Mouse (Mus musculus): ENCODE measurements around the gene Clic4. TPM values are rescaled to one million over a fixed set of nuclear protein-coding genes. Genes with fewer than 3 reads are reported as not detected.
A peak's percentile ranks its signal among the peaks of the same experiment; 100 is the strongest.

Clic4 gene
- polyA plus RNA-seq, 1 experiment from 2014 or later: 110 TPM

- H3K36me3 ChIP-seq (replicated peaks): peaks cover 9% of the 10 kb centered on the region
- H3K27ac ChIP-seq (replicated peaks): no peak overlapping the region
- no peak overlapping the region for H3K9ac ChIP-seq
- no peaks in the 10 kb centered on the region for H3K27me3 ChIP-seq
- H3K4me3 ChIP-seq (replicated peaks): no peak overlapping the region
- no peak overlapping the region for H3K4me2 ChIP-seq
- no peak for ATAC-seq (ENCODE audit: insufficient read depth)
- 0 out of 2 replicates have a peak, but pooled peaks cover 4% of the 10 kb centered on the region for H3K9me3 ChIP-seq (replicated peaks)
- peaks cover 86% of the 10 kb centered on the region for H3K4me1 ChIP-seq (replicated peaks)
- WGBS (ENCODE audit: insufficient replicate concordance): 79% methylated on average over 3 of the region's 3 CpGs
Observed at GRCm38 (mm10) chr4:135244335-135244734, 28.3 kb downstream of the Clic4 start.

- Histone ChIP-seq H3K36me3 (replicated peaks) (peaks cover 15% of the 10 kb centered on the region), H3K4me3 (replicated peaks) (no peak overlapping the region), H3K27me3 (no peaks in the 10 kb centered on the region), H3K9me3 (replicated peaks) (no peaks in the 10 kb centered on the region), H3K4me2 (0 out of 2 replicates have a peak overlapping the region, but pooled peaks have one; percentile 26), H3K9ac (no peak overlapping the region), H3K27ac (replicated peaks) (peak overlapping the region; percentile 54), H3K4me1 (replicated peaks) (peaks cover 93% of the 10 kb centered on the region)
- 39% methylated on average over 7 of the region's 7 CpGs for WGBS (ENCODE audit: insufficient replicate concordance)
- no peak for ATAC-seq (ENCODE audit: insufficient read depth)
Observed at GRCm38 (mm10) chr4:135242913-135243541, 29.6 kb downstream of the Clic4 start.

- no peak overlapping the region for H3K4me3 ChIP-seq (replicated peaks)
- H3K4me2 ChIP-seq: 0 out of 2 replicates have a peak overlapping the region, but pooled peaks have one; percentile 26
- no peak overlapping the region for H3K9ac ChIP-seq
- 54% methylated on average over 5 of the region's 5 CpGs for WGBS (ENCODE audit: insufficient replicate concordance)
- no peak for ATAC-seq (ENCODE audit: insufficient read depth)
- no peaks in the 10 kb centered on the region for H3K27me3 ChIP-seq
- H3K4me1 ChIP-seq (replicated peaks): peaks cover 90% of the 10 kb centered on the region
- peak overlapping the region; percentile 54 for H3K27ac ChIP-seq (replicated peaks)
- H3K36me3 ChIP-seq (replicated peaks): peaks cover 22% of the 10 kb centered on the region
- H3K9me3 ChIP-seq (replicated peaks): no peaks in the 10 kb centered on the region
Observed at GRCm38 (mm10) chr4:135242383-135242782, 30.2 kb downstream of the Clic4 start.

GRCm38 (mm10) chr4:135241669-135242068 lies 30.9 kb downstream of the Clic4 start:
- Histone ChIP-seq H3K4me1 (replicated peaks) (peaks cover 83% of the 10 kb centered on the region), H3K36me3 (replicated peaks) (peaks cover 29% of the 10 kb centered on the region), H3K9me3 (replicated peaks) (no peaks in the 10 kb centered on the region), H3K4me3 (replicated peaks) (no peak overlapping the region), H3K9ac (0 out of 2 replicates have a peak overlapping the region, but pooled peaks have one; percentile 26), H3K27ac (replicated peaks) (peak overlapping the region; percentile 54), H3K27me3 (no peaks in the 10 kb centered on the region), H3K4me2 (peak overlapping the region; percentile 26)
- 15% methylated on average over 5 of the region's 5 CpGs for WGBS (ENCODE audit: insufficient replicate concordance)
- ATAC-seq (ENCODE audit: insufficient read depth): no peak

- Histone ChIP-seq H3K27me3 (no peaks in the 10 kb centered on the region), H3K9ac (no peak overlapping the region), H3K36me3 (replicated peaks) (peaks cover 35% of the 10 kb centered on the region), H3K4me2 (peak overlapping the region; percentile 26), H3K27ac (replicated peaks) (peak overlapping the region; percentile 54), H3K9me3 (replicated peaks) (no peaks in the 10 kb centered on the region), H3K4me1 (replicated peaks) (peaks cover 88% of the 10 kb centered on the region), H3K4me3 (replicated peaks) (no peak overlapping the region)
- WGBS (ENCODE audit: insufficient replicate concordance): 38% methylated on average over 5 of the region's 5 CpGs
- ATAC-seq (ENCODE audit: insufficient read depth): no peak
Observed at GRCm38 (mm10) chr4:135241106-135241505, 31.5 kb downstream of the Clic4 start.

- H3K36me3 ChIP-seq (replicated peaks): peaks cover 42% of the 10 kb centered on the region
- peak overlapping the region; percentile 48 for H3K4me2 ChIP-seq
- no peak overlapping the region for H3K4me3 ChIP-seq (replicated peaks)
- no peak for ATAC-seq (ENCODE audit: insufficient read depth)
- 53% methylated on average over 3 of the region's 3 CpGs for WGBS (ENCODE audit: insufficient replicate concordance)
- H3K9me3 ChIP-seq (replicated peaks): no peaks in the 10 kb centered on the region
- no peaks in the 10 kb centered on the region for H3K27me3 ChIP-seq
- peak overlapping the region; percentile 78 for H3K27ac ChIP-seq (replicated peaks)
- H3K4me1 ChIP-seq (replicated peaks): peaks cover 82% of the 10 kb centered on the region
- no peak overlapping the region for H3K9ac ChIP-seq
Observed at GRCm38 (mm10) chr4:135240329-135240728, 32.3 kb downstream of the Clic4 start.

- WGBS (ENCODE audit: insufficient replicate concordance): 34% methylated on average over 13 of the region's 13 CpGs
- Histone ChIP-seq H3K4me3 (replicated peaks) (no peak overlapping the region), H3K9ac (peak overlapping the region; percentile 16; the same call in 1 of the 2 replicates), H3K9me3 (replicated peaks) (no peaks in the 10 kb centered on the region), H3K4me1 (replicated peaks) (peaks cover 69% of the 10 kb centered on the region), H3K4me2 (peak overlapping the region; percentile 48), H3K27me3 (no peaks in the 10 kb centered on the region), H3K27ac (replicated peaks) (peak overlapping the region; percentile 78), H3K36me3 (replicated peaks) (peaks cover 54% of the 10 kb centered on the region)
- peak; percentile 72 for ATAC-seq (ENCODE audit: insufficient read depth)
Observed at GRCm38 (mm10) chr4:135238706-135239510, 33.7 kb downstream of the Clic4 start.

GRCm38 (mm10) chr4:135236658-135237057 lies 36.0 kb downstream of the Clic4 start:
- H3K4me3 ChIP-seq (replicated peaks): no peak overlapping the region
- no peak overlapping the region for H3K27ac ChIP-seq (replicated peaks)
- H3K36me3 ChIP-seq (replicated peaks): peaks cover 62% of the 10 kb centered on the region
- no peak overlapping the region for H3K9ac ChIP-seq
- no peaks in the 10 kb centered on the region for H3K27me3 ChIP-seq
- 80% methylated on average over 4 of the region's 4 CpGs for whole genome bisulfite sequencing (ENCODE audit: insufficient replicate concordance)
- no peak overlapping the region for H3K4me2 ChIP-seq
- no peaks in the 10 kb centered on the region for H3K9me3 ChIP-seq (replicated peaks)
- ATAC-seq (ENCODE audit: insufficient read depth): no peak
- peaks cover 46% of the 10 kb centered on the region for H3K4me1 ChIP-seq (replicated peaks)

- Histone ChIP-seq H3K36me3 (replicated peaks) (peaks cover 73% of the 10 kb centered on the region), H3K4me1 (replicated peaks) (peaks cover 38% of the 10 kb centered on the region), H3K4me3 (replicated peaks) (no peak overlapping the region), H3K27me3 (no peaks in the 10 kb centered on the region), H3K4me2 (no peak overlapping the region), H3K9me3 (replicated peaks) (no peaks in the 10 kb centered on the region), H3K27ac (replicated peaks) (no peak overlapping the region), H3K9ac (no peak overlapping the region)
- WGBS (ENCODE audit: insufficient replicate concordance): 83% methylated on average over 8 of the region's 8 CpGs
- ATAC-seq (ENCODE audit: insufficient read depth): no peak
Observed at GRCm38 (mm10) chr4:135235546-135235945, 37.1 kb downstream of the Clic4 start.

GRCm38 (mm10) chr4:135232563-135232962 lies 40.1 kb downstream of the Clic4 start:
- Histone ChIP-seq H3K27me3 (no peaks in the 10 kb centered on the region), H3K4me1 (replicated peaks) (peaks cover 10% of the 10 kb centered on the region), H3K27ac (replicated peaks) (no peak overlapping the region), H3K36me3 (replicated peaks) (peaks cover 59% of the 10 kb centered on the region), H3K9ac (no peak overlapping the region), H3K4me3 (replicated peaks) (no peak overlapping the region), H3K4me2 (no peak overlapping the region), H3K9me3 (replicated peaks) (no peaks in the 10 kb centered on the region)
- WGBS (ENCODE audit: insufficient replicate concordance): 79% methylated on average over 5 of the region's 5 CpGs
- no peak for ATAC-seq (ENCODE audit: insufficient read depth)

- H3K4me1 ChIP-seq (replicated peaks): peaks cover 8% of the 10 kb centered on the region
- no peaks in the 10 kb centered on the region for H3K9me3 ChIP-seq (replicated peaks)
- no peak overlapping the region for H3K4me3 ChIP-seq (replicated peaks)
- H3K27ac ChIP-seq (replicated peaks): no peak overlapping the region
- H3K36me3 ChIP-seq (replicated peaks): peaks cover 56% of the 10 kb centered on the region
- H3K9ac ChIP-seq: no peak overlapping the region
- H3K4me2 ChIP-seq: no peak overlapping the region
- no peaks in the 10 kb centered on the region for H3K27me3 ChIP-seq
- no peak for ATAC-seq (ENCODE audit: insufficient read depth)
- WGBS (ENCODE audit: insufficient replicate concordance): 83% methylated on average over 5 of the region's 5 CpGs
Observed at GRCm38 (mm10) chr4:135231543-135231942, 41.1 kb downstream of the Clic4 start.

Measured in liver, embryonic 15.5 days (tissue).